Mouse (Mus musculus): Measurements from ENCODE around the gene Stoml1. TPM values are rescaled to one million over a fixed set of nuclear protein-coding genes. Genes with fewer than 3 reads are reported as not detected.
"Not testable (repeated sequence)": the region's sequence is repeated elsewhere in the genome, so short reads cannot be mapped to it uniquely, and the experiment has no call there.

The Stoml1 gene
- polyA plus RNA-seq, 1 experiment from 2014 or later, result 31.2 TPM

DNA sequence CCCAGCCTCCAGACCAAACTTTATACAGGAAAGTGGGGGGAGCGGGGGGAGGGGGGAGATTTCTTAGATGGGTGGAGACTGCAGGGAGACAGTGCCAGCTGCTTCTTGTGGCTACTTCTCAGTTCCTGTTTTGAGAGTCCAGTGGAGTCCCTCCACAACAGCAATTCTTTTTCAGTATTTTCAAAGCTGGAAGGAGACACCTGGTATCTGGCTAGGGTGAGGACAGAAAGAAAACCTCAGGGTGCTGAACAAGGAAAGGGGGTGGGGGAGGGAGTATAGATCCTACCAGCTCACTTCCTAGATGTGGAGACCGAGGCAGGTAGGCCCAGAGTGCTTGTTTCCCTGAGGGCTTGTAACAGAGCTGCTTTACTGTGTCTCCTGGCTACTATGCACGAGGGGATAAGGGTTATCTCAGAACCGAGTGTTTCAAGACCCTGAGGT, 13.6 kb downstream of the Stoml1 start:
- Histone ChIP-seq H3K9me3 (ENCODE audit: control insufficient read depth, low read length) (no peaks in the 10 kb centered on the region), H3K9ac (ENCODE audit: low read depth, low read length) (no peak overlapping the region), H3K4me1 (replicated peaks; ENCODE audit: control insufficient read depth, insufficient read depth, low read length) (no peaks in the 10 kb centered on the region), H3K4me3 (ENCODE audit: low read depth, low read length) (no peak overlapping the region), H3K4me2 (replicated peaks; ENCODE audit: low read depth, low read length) (no peak overlapping the region), H3K27ac (ENCODE audit: low read depth, low read length) (no peak overlapping the region), H3K27me3 (ENCODE audit: control insufficient read depth, insufficient read depth, low read length) (no peaks in the 10 kb centered on the region), H3K36me3 (ENCODE audit: control insufficient read depth, insufficient read depth, low read length) (0 out of 2 replicates have a peak, but pooled peaks cover 3% of the 10 kb centered on the region)
- no peak for DNase-seq (ENCODE audit: low spot score)
- ATAC-seq (ENCODE audit: low FRiP score), result no peak
- WGBS, result 47% methylated on average over 4 of the region's 4 CpGs

DNA sequence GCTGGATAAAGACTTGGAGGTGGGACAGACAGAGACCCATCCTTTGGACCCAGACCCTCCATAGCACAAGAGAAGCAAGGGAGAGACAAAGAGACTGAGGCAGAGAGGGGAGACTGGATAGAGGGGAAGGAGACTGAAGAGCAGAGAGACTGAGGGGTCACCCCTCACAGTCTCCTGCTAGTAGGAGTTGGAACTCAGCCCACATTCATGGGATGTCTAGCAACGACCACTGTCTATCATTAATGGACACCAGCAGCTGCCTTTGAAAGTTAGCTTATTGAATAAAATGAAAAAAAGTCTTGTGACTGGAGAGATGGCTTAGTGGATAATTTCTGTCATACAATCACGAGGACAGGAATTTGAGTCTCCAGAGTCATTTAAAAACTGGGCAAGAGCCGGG, 14.1 kb downstream of the Stoml1 start:
- Histone ChIP-seq H3K4me2 (replicated peaks; ENCODE audit: low read depth, low read length) (no peak overlapping the region), H3K27ac (ENCODE audit: low read depth, low read length) (no peak overlapping the region)
- WGBS, result 91% methylated on average over 3 of the region's 3 CpGs

GRCm38 (mm10) chr9:58268384-58269313, 15.7 kb downstream of the Stoml1 start:
- ATAC-seq (ENCODE audit: low FRiP score) (no peak), DNase-seq (ENCODE audit: low spot score) (peak; percentile 81)
- Histone ChIP-seq H3K9ac (ENCODE audit: low read depth, low read length) (no peak overlapping the region), H3K27me3 (ENCODE audit: control insufficient read depth, insufficient read depth, low read length) (no peaks in the 10 kb centered on the region), H3K4me3 (ENCODE audit: low read depth, low read length) (no peak overlapping the region), H3K9me3 (ENCODE audit: control insufficient read depth, low read length) (no peaks in the 10 kb centered on the region), H3K4me1 (replicated peaks; ENCODE audit: control insufficient read depth, insufficient read depth, low read length) (no peaks in the 10 kb centered on the region), H3K4me2 (replicated peaks; ENCODE audit: low read depth, low read length) (no peak overlapping the region), H3K36me3 (ENCODE audit: control insufficient read depth, insufficient read depth, low read length) (no peaks in the 10 kb centered on the region), H3K27ac (ENCODE audit: low read depth, low read length) (no peak overlapping the region)
- WGBS, result 58% methylated on average over 12 of the region's 12 CpGs

More for the DNA sequence above, 14.1 kb downstream of the Stoml1 start:
- Histone ChIP-seq H3K4me3 (ENCODE audit: low read depth, low read length) (no peak overlapping the region), H3K9ac (ENCODE audit: low read depth, low read length) (no peak overlapping the region), H3K36me3 (ENCODE audit: control insufficient read depth, insufficient read depth, low read length) (0 out of 2 replicates have a peak, but pooled peaks cover 3% of the 10 kb centered on the region), H3K9me3 (ENCODE audit: control insufficient read depth, low read length) (no peaks in the 10 kb centered on the region), H3K27me3 (ENCODE audit: control insufficient read depth, insufficient read depth, low read length) (no peaks in the 10 kb centered on the region), H3K4me1 (replicated peaks; ENCODE audit: control insufficient read depth, insufficient read depth, low read length) (no peaks in the 10 kb centered on the region)
- ATAC-seq (ENCODE audit: low FRiP score), result no peak
- DNase-seq (ENCODE audit: low spot score), result no peak

DNA sequence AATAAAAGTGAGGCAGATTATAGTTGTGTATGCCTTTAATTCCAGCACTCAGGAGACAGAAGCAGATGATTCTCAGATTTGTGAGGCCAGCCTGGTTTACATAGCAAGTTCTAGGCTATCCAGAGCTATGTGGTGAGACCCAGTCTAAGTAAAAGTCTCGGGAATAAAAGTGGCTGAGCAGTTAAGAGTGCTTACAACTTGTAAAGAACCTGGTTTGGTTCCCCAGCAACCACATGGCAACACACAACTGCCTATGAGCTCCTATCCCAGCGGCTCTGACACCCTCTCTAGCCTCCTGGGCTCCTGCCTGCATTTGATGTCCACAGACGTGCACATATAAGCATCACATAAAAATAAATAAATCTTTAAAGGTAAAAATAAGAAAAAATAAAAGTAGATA, 17.1 kb downstream of the Stoml1 start:
- H3K4me2 ChIP-seq (replicated peaks; ENCODE audit: low read depth, low read length), result no peak overlapping the region
- H3K27ac ChIP-seq (ENCODE audit: low read depth, low read length), result no peak overlapping the region
- no peaks in the 10 kb centered on the region for H3K27me3 ChIP-seq (ENCODE audit: control insufficient read depth, insufficient read depth, low read length)
- H3K4me3 ChIP-seq (ENCODE audit: low read depth, low read length), result no peak overlapping the region
- WGBS, result 71% methylated on average over 3 of the region's 3 CpGs
- no peaks in the 10 kb centered on the region for H3K36me3 ChIP-seq (ENCODE audit: control insufficient read depth, insufficient read depth, low read length)
- H3K9ac ChIP-seq (ENCODE audit: low read depth, low read length), result no peak overlapping the region
- DNase-seq (ENCODE audit: low spot score) (no peak), ATAC-seq (ENCODE audit: low FRiP score) (no peak)
- no peaks in the 10 kb centered on the region; the same call in 1 of the 2 replicates for H3K4me1 ChIP-seq (replicated peaks; ENCODE audit: control insufficient read depth, insufficient read depth, low read length)
- no peaks in the 10 kb centered on the region for H3K9me3 ChIP-seq (ENCODE audit: control insufficient read depth, low read length)

GRCm38 (mm10) chr9:58271109-58271508, 18.1 kb downstream of the Stoml1 start:
- 89% methylated on average over 3 of the region's 3 CpGs for WGBS
- DNase-seq (ENCODE audit: low spot score), result no peak

DNA sequence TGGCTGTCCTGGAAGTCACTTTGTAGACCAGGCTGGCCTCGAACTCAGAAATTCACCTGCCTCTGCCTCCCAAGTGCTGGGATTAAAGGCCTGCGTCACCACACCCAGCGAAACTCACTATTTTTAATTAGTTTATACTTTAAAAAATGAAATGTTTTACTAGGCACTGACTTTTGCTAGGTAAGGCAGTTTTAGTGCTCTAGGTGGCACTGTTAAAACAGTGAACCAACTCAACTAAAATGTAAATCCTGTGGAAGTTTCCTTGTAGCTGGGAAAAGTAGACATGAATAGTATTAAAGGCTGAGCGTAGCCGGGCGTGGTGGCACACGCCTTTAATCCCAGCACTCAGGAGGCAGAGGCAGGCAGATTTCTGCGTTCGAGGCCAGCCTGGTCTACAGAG, 18.6 kb downstream of the Stoml1 start:
- H3K27ac ChIP-seq (ENCODE audit: low read depth, low read length); H3K4me2 ChIP-seq (replicated peaks; ENCODE audit: low read depth, low read length); DNase-seq (ENCODE audit: low spot score); H3K9me3 ChIP-seq (ENCODE audit: control insufficient read depth, low read length); H3K27me3 ChIP-seq (ENCODE audit: control insufficient read depth, insufficient read depth, low read length); H3K4me1 ChIP-seq (replicated peaks; ENCODE audit: control insufficient read depth, insufficient read depth, low read length); H3K4me3 ChIP-seq (ENCODE audit: low read depth, low read length); H3K36me3 ChIP-seq (ENCODE audit: control insufficient read depth, insufficient read depth, low read length); ATAC-seq (ENCODE audit: low FRiP score); H3K9ac ChIP-seq (ENCODE audit: low read depth, low read length): not testable (repeated sequence)
- 95% methylated on average over 9 of the region's 9 CpGs for WGBS

More at GRCm38 (mm10) chr9:58271109-58271508, 18.1 kb downstream of the Stoml1 start:
- ATAC-seq (ENCODE audit: low FRiP score), result no peak
- H3K4me1 ChIP-seq (replicated peaks; ENCODE audit: control insufficient read depth, insufficient read depth, low read length), result no peaks in the 10 kb centered on the region; the same call in 1 of the 2 replicates
- no peak overlapping the region for H3K4me2 ChIP-seq (replicated peaks; ENCODE audit: low read depth, low read length)
- no peak overlapping the region for H3K27ac ChIP-seq (ENCODE audit: low read depth, low read length)
- no peaks in the 10 kb centered on the region for H3K36me3 ChIP-seq (ENCODE audit: control insufficient read depth, insufficient read depth, low read length)
- no peaks in the 10 kb centered on the region for H3K9me3 ChIP-seq (ENCODE audit: control insufficient read depth, low read length)
- H3K9ac ChIP-seq (ENCODE audit: low read depth, low read length), result no peak overlapping the region
- no peak overlapping the region for H3K4me3 ChIP-seq (ENCODE audit: low read depth, low read length)
- H3K27me3 ChIP-seq (ENCODE audit: control insufficient read depth, insufficient read depth, low read length), result no peaks in the 10 kb centered on the region

GRCm38 (mm10) chr9:58272068-58272541, 19.1 kb downstream of the Stoml1 start:
- Histone ChIP-seq H3K27me3 (ENCODE audit: control insufficient read depth, insufficient read depth, low read length) (no peaks in the 10 kb centered on the region), H3K4me2 (replicated peaks; ENCODE audit: low read depth, low read length) (no peak overlapping the region), H3K36me3 (ENCODE audit: control insufficient read depth, insufficient read depth, low read length) (no peaks in the 10 kb centered on the region), H3K9me3 (ENCODE audit: control insufficient read depth, low read length) (no peaks in the 10 kb centered on the region), H3K9ac (ENCODE audit: low read depth, low read length) (no peak overlapping the region), H3K27ac (ENCODE audit: low read depth, low read length) (no peak overlapping the region), H3K4me3 (ENCODE audit: low read depth, low read length) (no peak overlapping the region), H3K4me1 (replicated peaks; ENCODE audit: control insufficient read depth, insufficient read depth, low read length) (no peaks in the 10 kb centered on the region; the same call in 1 of the 2 replicates)
- DNase-seq (ENCODE audit: low spot score) (no peak), ATAC-seq (ENCODE audit: low FRiP score) (no peak)
- 79% methylated on average over 2 of the region's 2 CpGs for WGBS

- H3K4me3 ChIP-seq (ENCODE audit: low read depth, low read length), result no peak overlapping the region
- no peaks in the 10 kb centered on the region for H3K27me3 ChIP-seq (ENCODE audit: control insufficient read depth, insufficient read depth, low read length)
- H3K9me3 ChIP-seq (ENCODE audit: control insufficient read depth, low read length), result no peaks in the 10 kb centered on the region
- DNase-seq (ENCODE audit: low spot score) (no peak), ATAC-seq (ENCODE audit: low FRiP score) (no peak)
- H3K27ac ChIP-seq (ENCODE audit: low read depth, low read length), result no peak overlapping the region
- H3K4me2 ChIP-seq (replicated peaks; ENCODE audit: low read depth, low read length), result no peak overlapping the region
- H3K9ac ChIP-seq (ENCODE audit: low read depth, low read length), result no peak overlapping the region
- no peaks in the 10 kb centered on the region for H3K36me3 ChIP-seq (ENCODE audit: control insufficient read depth, insufficient read depth, low read length)
- WGBS, result 79% methylated on average over 9 of the region's 9 CpGs
- H3K4me1 ChIP-seq (replicated peaks; ENCODE audit: control insufficient read depth, insufficient read depth, low read length), result no peaks in the 10 kb centered on the region; the same call in 1 of the 2 replicates
Observed at GRCm38 (mm10) chr9:58272855-58273254, 19.9 kb downstream of the Stoml1 start.
